Mouse (Mus musculus): ENCODE results near the gene Ubxn2a. TPM values are rescaled to one million over a fixed set of nuclear protein-coding genes. Genes with fewer than 3 reads are reported as not detected.
A peak's percentile ranks its signal among the peaks of the same experiment; 100 is the strongest.

The Ubxn2a gene
- polyA plus RNA-seq (2012; rRNA removed): 1.8 and 2.8 TPM in 2 replicates

DNA sequence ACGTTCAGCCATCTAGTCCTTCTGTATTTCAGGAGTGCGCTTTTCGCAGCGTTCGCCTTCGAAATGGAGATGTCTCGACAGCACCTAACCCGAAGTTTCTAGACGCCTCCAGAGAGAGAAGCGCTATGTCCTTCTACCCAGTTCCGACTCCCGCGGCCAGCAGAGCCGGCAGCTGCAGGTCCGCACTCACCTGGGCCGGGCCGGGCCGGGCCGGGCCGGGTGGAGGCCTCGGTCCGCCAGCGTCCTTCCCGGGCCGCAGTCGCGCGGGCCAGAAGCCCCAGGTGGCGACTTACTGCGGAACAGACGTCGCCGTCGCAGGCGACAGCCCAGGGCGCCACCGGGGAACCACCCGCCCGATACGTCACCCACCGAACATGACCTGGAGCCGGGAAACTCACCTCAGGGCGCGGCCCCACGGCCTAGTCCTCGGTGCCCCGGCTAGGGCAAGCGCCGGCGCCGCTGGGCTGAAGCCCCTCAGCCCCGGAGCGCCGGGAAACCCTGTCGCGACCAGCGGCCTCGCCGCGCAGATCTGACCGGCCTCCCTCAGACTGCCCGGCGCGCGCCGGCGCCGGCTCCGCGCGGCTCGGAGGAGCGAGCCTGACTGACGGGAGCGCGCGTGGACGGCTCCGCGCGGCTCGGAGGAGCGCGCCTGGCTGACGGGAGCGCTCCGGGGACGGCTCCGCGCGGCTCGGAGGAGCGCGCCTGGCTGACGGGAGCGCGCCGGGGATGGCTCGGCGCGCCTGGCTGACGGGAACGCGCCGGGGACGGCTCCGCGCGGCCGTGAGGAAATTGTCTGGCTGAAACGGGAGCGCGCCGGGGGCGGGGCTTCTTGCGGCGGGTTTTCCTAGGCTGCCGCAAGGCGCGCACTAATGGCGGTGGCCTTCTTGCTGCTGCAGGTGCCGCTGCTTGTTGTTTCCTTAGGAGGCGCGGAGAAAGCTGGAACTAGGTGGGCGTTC lies at the start of gene Ubxn2a:
Gene Ubxn2a, minus strand, starts transcription at position 755 of the 956 bp plus-strand sequence.
- H3K4me3 ChIP-seq (ENCODE audit: extremely low read depth, insufficient read depth, insufficient read length): peak within 1 kb of the TSS; percentile 82
- no peak for TF ChIP-seq CTCF (IDR thresholded peaks at IDR 0.05; ENCODE audit: extremely low read depth, insufficient read depth, insufficient read length, insufficient replicate concordance)
- peak; percentile 56 for TF ChIP-seq POLR2A (IDR thresholded peaks at IDR 0.05; ENCODE audit: low read depth, low read length)
- H3K36me3 ChIP-seq (ENCODE audit: control insufficient read depth, insufficient read depth, low read length): no peaks in the 10 kb centered on the region
- H3K27ac ChIP-seq (ENCODE audit: insufficient read depth, low read length): peak within 1 kb of the TSS; percentile 99
- peaks cover 10% of the 10 kb centered on the region for H3K4me1 ChIP-seq (ENCODE audit: control insufficient read depth, insufficient read depth, insufficient read length)
- no peaks in the 10 kb centered on the region for H3K27me3 ChIP-seq (ENCODE audit: control insufficient read depth, insufficient read depth, low read length)
- peak; percentile 82 to 94 for DNase-seq (ENCODE audit: low read depth in 1 of 2, low spot score in 2 of 2)
- WGBS: under 1% methylated on average over 123 of the region's 125 CpGs

- TF ChIP-seq CTCF (IDR thresholded peaks at IDR 0.05; ENCODE audit: extremely low read depth, insufficient read depth, insufficient read length, insufficient replicate concordance) (no peak), POLR2A (IDR thresholded peaks at IDR 0.05; ENCODE audit: low read depth, low read length) (no peak)
- WGBS: 94% methylated on average over 4 of the region's 4 CpGs
Observed at GRCm38 (mm10) chr12:4953156-4953555, 45.7 kb upstream of the Ubxn2a start.

DNA sequence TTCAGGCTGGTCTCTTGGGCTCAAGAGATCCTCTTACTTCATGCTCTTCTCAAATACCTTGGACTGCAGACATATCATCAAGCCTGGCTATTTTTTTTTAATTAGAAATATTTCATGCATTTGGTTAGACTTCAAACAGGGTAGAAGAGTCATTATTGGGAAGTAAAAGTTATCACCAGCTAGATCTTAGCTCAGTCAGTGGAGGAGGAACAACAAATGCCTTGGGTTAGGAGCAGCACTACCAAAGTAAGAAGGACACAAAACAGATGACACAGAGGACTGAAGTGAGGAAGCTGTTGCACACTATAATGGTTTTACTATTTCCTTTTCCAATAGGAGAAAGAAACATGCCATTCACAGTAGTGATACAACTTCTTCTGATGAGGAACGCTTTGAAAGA lies 44.8 kb upstream of the Ubxn2a start:
- Histone ChIP-seq H3K27ac (ENCODE audit: insufficient read depth, low read length) (no peak overlapping the region), H3K27me3 (ENCODE audit: control insufficient read depth, insufficient read depth, low read length) (no peaks in the 10 kb centered on the region), H3K4me1 (ENCODE audit: control insufficient read depth, insufficient read depth, insufficient read length) (no peaks in the 10 kb centered on the region), H3K36me3 (ENCODE audit: control insufficient read depth, insufficient read depth, low read length) (peaks cover 27% of the 10 kb centered on the region), H3K4me3 (ENCODE audit: extremely low read depth, insufficient read depth, insufficient read length) (no peak overlapping the region)
- no peak for TF ChIP-seq CTCF (IDR thresholded peaks at IDR 0.05; ENCODE audit: extremely low read depth, insufficient read depth, insufficient read length, insufficient replicate concordance)
- WGBS: 94% methylated on average over 1 of the region's 1 CpGs
- DNase-seq (ENCODE audit: low read depth in 1 of 2, low spot score in 2 of 2): no peak

More at GRCm38 (mm10) chr12:4953156-4953555, 45.7 kb upstream of the Ubxn2a start:
- no peaks in the 10 kb centered on the region for H3K27me3 ChIP-seq (ENCODE audit: control insufficient read depth, insufficient read depth, low read length)
- H3K27ac ChIP-seq (ENCODE audit: insufficient read depth, low read length): no peak overlapping the region
- H3K36me3 ChIP-seq (ENCODE audit: control insufficient read depth, insufficient read depth, low read length): peaks cover 31% of the 10 kb centered on the region
- no peaks in the 10 kb centered on the region for H3K4me1 ChIP-seq (ENCODE audit: control insufficient read depth, insufficient read depth, insufficient read length)
- no peak for DNase-seq (ENCODE audit: low read depth in 1 of 2, low spot score in 2 of 2)
- no peak overlapping the region for H3K4me3 ChIP-seq (ENCODE audit: extremely low read depth, insufficient read depth, insufficient read length)

- H3K4me1 ChIP-seq (ENCODE audit: control insufficient read depth, insufficient read depth, insufficient read length): peaks cover 3% of the 10 kb centered on the region; the same call in 1 of the 2 replicates
- no peak overlapping the region for H3K27ac ChIP-seq (ENCODE audit: insufficient read depth, low read length)
- DNase-seq (ENCODE audit: low read depth in 1 of 2, low spot score in 2 of 2): no peak
- H3K4me3 ChIP-seq (ENCODE audit: extremely low read depth, insufficient read depth, insufficient read length): no peak overlapping the region
- WGBS: 91% methylated on average over 3 of the region's 3 CpGs
- TF ChIP-seq CTCF (IDR thresholded peaks at IDR 0.05; ENCODE audit: extremely low read depth, insufficient read depth, insufficient read length, insufficient replicate concordance) (no peak), POLR2A (IDR thresholded peaks at IDR 0.05; ENCODE audit: low read depth, low read length) (no peak)
- no peaks in the 10 kb centered on the region for H3K36me3 ChIP-seq (ENCODE audit: control insufficient read depth, insufficient read depth, low read length)
- H3K27me3 ChIP-seq (ENCODE audit: control insufficient read depth, insufficient read depth, low read length): no peaks in the 10 kb centered on the region
Observed at GRCm38 (mm10) chr12:4930820-4931548, 23.5 kb upstream of the Ubxn2a start.

DNA sequence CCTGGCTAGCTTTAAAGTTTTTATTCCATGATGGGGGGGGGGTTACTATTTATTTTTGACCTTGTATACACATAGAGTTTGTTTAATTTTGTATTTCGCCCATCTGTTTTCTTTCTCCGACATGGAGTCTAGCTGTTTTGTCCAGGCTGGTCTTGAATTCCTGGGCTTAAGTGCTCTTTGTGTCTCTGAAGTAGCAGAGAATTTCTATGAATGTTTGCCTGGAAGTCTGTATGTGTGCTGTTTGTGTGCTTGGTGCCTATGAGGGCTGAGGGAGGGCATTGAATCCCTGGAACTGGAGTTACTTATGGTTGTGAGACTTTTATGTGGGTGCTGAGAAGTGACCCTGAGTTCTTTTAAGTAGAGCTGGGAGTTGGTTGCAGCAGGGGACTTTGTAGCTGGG lies 20.7 kb upstream of the Ubxn2a start:
- no peaks in the 10 kb centered on the region for H3K36me3 ChIP-seq (ENCODE audit: control insufficient read depth, insufficient read depth, low read length)
- no peaks in the 10 kb centered on the region for H3K27me3 ChIP-seq (ENCODE audit: control insufficient read depth, insufficient read depth, low read length)
- WGBS: 93% methylated on average over 2 of the region's 2 CpGs
- peaks cover 3% of the 10 kb centered on the region; the same call in 1 of the 2 replicates for H3K4me1 ChIP-seq (ENCODE audit: control insufficient read depth, insufficient read depth, insufficient read length)
- H3K4me3 ChIP-seq (ENCODE audit: extremely low read depth, insufficient read depth, insufficient read length): no peak overlapping the region
- TF ChIP-seq CTCF (IDR thresholded peaks at IDR 0.05; ENCODE audit: extremely low read depth, insufficient read depth, insufficient read length, insufficient replicate concordance) (no peak), POLR2A (IDR thresholded peaks at IDR 0.05; ENCODE audit: low read depth, low read length) (no peak)
- no peak for DNase-seq (ENCODE audit: low read depth in 1 of 2, low spot score in 2 of 2)
- no peak overlapping the region for H3K27ac ChIP-seq (ENCODE audit: insufficient read depth, low read length)

GRCm38 (mm10) chr12:4917805-4918591 lies 10.5 kb upstream of the Ubxn2a start:
- under 1% methylated on average over 45 of the region's 48 CpGs for WGBS
- no peak; the same call in 1 of the 2 replicates for TF ChIP-seq POLR2A (IDR thresholded peaks at IDR 0.05; ENCODE audit: low read depth, low read length)
- TF ChIP-seq CTCF (IDR thresholded peaks at IDR 0.05; ENCODE audit: extremely low read depth, insufficient read depth, insufficient read length, insufficient replicate concordance): no peak
- Histone ChIP-seq H3K36me3 (ENCODE audit: control insufficient read depth, insufficient read depth, low read length) (no peaks in the 10 kb centered on the region), H3K4me3 (ENCODE audit: extremely low read depth, insufficient read depth, insufficient read length) (peak overlapping the region; percentile 96), H3K27ac (ENCODE audit: insufficient read depth, low read length) (peak overlapping the region; percentile 98), H3K27me3 (ENCODE audit: control insufficient read depth, insufficient read depth, low read length) (no peaks in the 10 kb centered on the region), H3K4me1 (ENCODE audit: control insufficient read depth, insufficient read depth, insufficient read length) (peaks cover 2% of the 10 kb centered on the region)
- DNase-seq (ENCODE audit: low read depth in 1 of 2, low spot score in 2 of 2): peak; percentile 65 to 67
